Mouse (Mus musculus): ENCODE measurements around the gene Spdya.
"Not testable (repeated sequence)": the region's sequence is repeated elsewhere in the genome, so short reads cannot be mapped to it uniquely, and the experiment has no call there.

The Spdya gene

DNA sequence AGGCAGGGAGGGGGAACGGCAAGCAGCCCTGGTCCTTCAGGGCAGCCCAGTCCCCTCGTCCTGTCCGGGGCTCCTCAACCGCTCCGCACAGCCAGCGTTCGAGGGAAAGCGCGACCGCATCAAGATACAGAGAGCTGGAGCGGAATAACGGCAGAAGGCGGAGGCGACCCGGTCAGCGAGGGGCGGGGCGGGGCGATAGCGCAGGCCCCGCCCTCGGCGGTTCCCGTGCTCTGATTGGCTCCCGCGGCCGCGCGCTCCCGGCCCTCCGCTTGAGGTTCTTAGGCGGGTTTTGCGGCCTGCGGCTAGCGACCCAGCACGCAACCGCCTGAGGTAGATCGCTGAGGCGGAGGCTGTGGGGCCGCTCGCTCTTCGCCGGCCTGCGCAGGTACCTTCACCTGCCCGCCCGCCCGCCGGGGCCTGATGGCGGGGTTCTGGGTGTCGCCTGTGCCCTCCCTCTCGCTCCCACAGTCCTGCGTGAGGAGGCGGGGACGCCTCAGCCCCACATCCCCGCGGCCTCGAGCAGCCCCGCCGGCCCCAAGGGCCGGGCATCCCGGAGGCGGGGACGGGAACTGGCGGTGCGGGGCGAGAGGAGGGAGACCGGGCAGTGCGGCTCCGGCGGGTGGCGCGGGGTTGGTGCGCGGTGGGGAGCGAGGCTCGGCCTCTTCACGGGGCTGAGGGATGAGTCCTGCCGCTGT lies at the start of gene Spdya:
Gene Spdya (plus strand): TSS at position 305 of the 695 bp plus-strand sequence.
- DNase-seq (ENCODE audit: low spot score), result peak; percentile 55

DNA sequence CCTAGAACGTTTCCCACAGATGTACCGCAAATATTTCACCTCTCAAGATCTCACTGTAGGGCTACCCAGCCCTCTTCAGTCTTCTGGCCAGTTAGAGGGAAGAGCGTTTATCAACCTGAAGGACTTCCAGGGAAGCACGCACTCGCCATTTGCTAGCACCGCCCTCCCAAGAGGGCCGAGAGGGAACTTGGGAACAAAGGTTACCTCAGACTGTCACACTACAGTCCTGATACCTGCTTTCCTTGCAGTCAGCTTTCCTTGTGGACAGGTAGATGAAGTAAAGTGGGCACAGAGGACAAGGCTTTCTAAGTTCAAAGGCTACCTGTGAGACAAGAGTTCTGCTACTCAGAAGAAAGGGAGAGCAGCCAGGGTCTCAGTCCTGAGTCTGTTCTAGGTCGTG lies 45.0 kb upstream of the Spdya start:
- DNase-seq (ENCODE audit: low spot score), result no peak

DNA sequence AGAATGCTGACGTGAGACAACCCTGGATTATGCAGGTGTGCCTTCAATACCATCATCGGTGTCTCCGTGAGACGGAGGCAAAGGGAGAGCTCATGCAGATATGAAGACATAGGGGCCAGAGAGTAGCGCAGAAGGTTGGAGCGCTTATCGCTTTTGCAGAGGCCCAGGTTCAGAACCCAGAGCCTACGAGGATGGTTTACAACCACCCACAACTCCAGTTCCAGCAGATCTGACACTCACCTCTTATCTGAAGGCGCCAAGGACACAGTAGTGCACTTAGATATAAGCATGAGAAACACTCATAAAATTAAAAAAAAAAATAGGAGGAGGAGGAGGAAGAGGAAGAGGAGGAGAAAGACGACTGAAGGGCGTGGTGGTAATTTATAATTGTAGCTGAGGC lies 41.6 kb upstream of the Spdya start:
- DNase-seq (ENCODE audit: low spot score), result no peak

DNA sequence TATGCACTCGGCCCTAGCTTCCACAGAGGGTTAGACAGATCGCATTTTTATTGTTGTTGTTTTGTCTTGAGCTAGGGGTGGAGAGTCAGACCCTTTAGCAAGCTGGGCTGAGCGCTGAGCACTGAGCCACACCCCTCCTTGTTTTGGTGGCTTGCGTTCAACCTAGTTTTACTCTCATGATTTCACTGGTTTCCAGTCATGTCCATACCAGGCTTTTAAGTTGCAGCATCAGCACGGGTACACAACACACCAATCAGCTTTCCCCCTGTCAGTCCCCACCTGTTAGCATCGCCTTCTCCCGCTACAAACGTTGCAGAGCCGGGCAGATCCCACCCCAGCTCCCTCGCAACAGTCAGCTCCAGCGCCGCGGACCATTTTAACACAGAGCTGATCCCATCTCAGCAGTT lies 25.6 kb upstream of the Spdya start:
- DNase-seq (ENCODE audit: low spot score), result no peak

DNA sequence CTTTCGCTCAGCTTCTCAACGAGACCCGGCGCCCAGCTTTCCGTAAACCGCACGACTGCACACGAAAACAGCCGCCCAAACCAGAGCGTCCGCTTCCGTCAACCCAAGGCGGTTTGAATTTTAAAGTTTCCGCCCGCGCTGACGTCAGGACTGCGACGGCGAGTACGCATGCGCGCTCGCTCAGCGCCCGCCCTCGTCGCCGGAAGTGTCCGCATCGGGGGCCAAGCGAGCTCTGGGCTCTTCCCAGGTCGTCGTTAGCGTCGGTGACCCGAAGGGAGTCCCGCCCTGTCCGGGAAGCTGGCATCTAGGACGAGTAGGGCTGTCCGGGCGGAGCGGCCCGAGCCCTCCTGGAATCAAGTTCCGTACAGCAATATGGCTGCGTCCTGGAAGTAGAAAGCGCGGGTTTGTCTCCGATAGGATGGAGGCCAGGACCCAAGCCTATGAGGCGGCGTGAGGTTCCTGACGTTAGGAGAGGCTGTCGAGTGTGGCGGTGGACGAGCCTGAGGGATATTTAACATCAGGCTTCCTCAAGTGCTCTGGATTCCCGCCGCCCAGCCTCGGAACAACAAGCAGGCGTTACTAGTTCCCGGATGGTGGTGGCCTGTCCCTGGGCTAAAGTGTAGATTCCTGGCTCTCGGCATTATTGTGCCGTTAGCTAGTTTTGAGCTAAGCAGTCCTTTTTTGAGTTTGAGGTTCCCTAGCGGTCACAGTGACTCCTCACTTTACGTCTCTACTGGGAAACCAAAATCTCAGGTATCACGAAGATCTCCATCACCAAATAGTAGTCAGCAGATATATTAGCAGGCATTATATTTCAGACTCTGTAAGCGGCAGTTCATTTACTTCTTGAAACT lies 24.9 kb upstream of the Spdya start, which contains the start of gene Ndc80:
Gene Ndc80 (minus strand): TSS at position 147 of the 854 bp plus-strand sequence.
- peak; percentile 89 for DNase-seq (ENCODE audit: low spot score)

DNA sequence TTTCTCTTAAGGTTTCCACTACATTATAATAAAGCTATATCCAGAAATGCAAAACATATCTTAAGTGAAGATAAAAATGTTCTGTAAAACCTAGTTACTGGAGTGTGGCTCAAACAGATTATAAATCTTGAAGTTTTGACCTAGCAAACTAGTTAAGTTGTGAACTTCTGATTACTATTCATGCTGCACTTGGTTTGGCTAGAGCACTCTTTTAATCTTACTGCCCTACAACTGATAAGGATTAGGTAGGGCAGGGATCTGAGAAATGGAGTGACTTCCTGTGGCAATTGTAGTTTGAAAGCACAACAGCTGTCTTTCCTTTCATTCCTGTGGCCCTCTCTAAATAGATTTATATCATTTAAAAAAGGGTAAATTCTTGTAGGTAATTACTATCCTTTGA lies 23.8 kb upstream of the Spdya start:
- DNase-seq (ENCODE audit: low spot score), result no peak

DNA sequence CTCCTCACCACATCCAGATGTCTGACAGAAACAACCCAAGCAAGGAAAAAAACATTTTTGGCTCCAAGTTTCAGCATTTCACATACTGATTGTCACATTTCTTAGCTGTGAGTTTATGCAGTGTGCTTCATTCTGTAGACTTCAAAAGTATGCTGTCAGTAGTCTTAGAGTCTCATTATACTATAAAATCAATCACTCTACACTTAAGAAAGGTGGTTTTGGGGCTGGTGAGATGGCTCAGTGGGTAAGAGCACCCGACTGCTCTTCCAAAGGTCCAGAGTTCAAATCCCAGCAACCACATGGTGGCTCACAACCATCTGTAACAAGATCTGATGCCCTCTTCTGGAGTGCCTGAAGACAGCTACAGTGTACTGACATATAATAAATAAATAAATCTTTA lies 16.3 kb upstream of the Spdya start:
- DNase-seq (ENCODE audit: low spot score), result not testable (repeated sequence)

DNA sequence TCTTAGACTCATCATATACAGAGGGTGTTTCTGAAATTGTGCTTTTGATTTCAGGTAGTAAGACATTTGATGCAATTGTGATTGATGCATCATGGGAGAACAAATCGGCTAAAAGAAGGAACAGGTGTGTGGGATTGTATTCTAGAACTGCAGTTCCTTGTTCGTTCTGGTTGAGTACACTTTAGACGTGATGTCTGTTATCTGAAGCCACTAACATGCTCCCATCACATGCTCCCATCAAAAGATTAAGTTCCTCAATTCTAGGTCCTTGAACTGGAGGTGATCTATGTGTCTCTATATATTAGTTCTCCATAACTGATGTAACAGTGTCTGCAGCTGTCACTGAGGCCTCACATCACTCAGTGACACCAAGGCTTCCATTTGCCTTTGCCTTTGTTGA lies 14.7 kb upstream of the Spdya start:
- DNase-seq (ENCODE audit: low spot score), result no peak

DNA sequence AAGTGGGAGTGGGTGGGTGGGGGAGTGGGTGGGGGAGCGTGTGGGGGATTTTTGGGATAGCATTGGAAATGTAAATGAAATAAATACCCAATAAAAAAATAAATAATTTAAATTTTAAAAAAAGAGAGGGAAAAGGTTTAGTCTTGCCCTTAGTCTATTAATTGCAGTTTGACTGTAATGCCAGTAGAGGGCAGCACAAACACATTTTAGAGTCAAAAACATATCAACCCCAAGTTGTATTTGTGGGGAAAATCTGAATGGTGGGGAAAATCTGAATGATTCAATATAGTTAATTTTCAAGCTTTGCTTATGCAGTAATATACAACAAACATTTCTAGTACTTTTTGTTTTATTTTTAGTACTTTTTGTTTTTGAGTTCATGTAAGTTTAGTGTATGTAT lies 3.3 kb upstream of the Spdya start:
- peak; percentile 11 for DNase-seq (ENCODE audit: low spot score)

DNA sequence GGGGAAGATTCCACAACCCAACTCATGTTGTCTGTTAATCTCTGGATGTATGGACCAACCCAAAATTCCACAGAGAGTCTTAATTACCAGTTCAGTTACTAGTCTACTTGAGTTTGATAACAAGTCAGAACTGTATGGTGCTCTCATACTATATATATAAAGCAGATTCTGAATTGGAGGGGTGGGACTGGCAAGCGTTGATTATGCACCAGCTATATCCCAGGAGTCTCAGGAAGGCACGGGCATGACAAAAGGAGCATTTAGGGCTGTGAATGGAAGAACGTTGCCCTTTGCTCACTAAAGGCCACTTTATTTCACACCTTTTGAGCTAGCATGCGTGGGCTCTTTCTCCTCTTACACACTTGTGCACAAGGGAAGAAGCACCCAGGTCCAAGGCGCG lies 511 bp upstream of the Spdya start:
- DNase-seq (ENCODE audit: low spot score), result no peak

DNA sequence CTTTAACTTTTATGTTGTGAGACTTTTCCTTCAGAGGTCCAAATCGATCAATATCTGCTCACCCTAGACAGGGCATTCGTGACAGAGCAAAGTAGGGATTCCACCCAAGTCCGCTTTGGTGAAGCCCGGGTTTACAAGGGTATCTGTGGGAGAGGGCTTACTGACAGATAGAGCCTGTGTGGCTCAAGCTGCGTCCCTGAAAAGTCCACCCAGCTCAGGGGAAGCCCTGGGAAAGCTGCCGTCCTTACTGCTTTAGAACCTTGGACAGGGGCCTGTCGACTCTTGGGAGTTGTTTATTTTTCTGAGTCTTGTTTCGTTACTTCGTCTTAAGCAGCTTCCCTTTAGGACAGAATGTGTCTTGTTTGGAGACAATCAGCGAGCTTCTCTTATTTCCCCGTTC lies 1.0 kb downstream of the Spdya start:
- DNase-seq (ENCODE audit: low spot score), result no peak

DNA sequence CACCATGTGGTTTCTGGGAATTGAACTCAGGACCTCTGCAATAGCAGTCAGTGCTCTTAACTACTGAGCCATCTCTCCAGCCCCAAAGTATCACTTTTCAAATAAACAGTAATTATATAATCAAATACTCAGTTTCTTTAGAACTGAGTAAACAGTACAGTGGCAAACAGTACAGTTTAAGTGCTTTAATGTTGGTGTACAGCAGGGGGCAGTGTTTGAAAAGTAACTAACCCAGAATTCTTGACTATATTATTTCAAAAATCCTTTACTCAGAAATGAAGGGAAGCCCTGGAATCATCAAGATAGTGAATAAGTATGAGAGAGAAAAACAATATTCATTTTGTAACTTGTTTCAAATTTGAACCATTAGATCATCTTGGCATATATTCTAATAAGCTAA lies 9.8 kb downstream of the Spdya start:
- peak; percentile 28 for DNase-seq (ENCODE audit: low spot score)

DNA sequence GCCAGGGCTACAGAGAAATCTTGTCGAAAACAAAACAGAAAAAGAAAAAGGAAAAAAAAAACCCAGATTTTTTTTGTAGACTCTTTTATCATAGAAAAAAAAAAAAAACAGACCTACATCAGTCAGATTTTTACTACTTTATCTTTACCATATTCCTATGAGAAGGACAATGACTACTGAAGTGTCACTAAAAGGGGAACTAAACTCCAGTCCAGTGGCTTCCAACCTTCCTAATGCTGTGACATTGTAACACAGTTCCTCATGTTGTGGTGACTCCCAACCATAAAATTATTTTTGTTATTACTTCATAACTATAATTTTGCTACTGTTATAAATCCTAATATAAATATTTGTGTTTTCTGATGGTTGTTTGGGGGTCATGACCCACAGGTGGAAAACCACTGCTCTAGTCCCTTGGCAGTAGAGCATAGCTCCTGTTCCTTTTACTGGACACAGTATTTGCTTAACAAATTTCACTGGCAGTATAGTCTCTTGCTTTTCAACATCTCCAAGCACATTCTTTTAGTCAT lies 27.4 kb downstream of the Spdya start:
- DNase-seq (ENCODE audit: low spot score), result no peak

DNA sequence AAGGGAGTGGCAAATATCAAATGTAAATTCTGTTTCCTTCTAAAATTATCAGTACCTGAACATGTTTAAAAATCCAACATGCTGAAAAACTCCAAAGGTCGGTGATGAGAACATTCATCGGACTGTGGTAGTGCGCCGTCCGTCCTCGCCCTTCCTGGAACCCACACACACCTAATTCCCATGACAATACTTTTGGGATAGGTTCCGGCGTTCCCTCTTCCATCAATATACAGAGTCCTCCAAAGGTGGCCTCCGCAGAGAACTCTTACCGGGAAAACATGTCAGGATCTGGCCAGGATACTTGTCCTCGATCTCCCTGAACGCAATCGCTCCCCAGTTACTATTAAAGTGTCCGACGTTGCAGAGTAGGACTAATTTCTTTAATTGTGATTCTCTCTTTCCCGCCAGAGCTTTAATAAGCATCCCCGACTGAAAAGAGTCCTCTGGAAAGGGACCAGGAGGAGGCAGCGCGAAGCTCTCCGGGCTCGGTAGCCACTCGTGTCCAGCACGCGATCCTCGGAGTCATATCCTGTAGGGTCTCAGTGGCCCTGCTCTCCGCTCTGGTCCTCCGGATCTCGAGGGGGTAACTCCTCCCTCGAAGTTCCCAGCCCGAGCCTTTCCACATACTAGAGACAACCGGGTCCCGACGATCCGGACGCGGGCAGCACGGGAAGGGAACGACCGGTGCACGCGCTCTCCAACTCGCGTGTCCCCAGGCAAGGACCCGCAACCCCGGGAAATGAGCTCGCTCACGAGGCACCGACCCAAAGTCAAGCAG lies 46.2 kb downstream of the Spdya start:
- DNase-seq (ENCODE audit: low spot score), result no peak

DNA sequence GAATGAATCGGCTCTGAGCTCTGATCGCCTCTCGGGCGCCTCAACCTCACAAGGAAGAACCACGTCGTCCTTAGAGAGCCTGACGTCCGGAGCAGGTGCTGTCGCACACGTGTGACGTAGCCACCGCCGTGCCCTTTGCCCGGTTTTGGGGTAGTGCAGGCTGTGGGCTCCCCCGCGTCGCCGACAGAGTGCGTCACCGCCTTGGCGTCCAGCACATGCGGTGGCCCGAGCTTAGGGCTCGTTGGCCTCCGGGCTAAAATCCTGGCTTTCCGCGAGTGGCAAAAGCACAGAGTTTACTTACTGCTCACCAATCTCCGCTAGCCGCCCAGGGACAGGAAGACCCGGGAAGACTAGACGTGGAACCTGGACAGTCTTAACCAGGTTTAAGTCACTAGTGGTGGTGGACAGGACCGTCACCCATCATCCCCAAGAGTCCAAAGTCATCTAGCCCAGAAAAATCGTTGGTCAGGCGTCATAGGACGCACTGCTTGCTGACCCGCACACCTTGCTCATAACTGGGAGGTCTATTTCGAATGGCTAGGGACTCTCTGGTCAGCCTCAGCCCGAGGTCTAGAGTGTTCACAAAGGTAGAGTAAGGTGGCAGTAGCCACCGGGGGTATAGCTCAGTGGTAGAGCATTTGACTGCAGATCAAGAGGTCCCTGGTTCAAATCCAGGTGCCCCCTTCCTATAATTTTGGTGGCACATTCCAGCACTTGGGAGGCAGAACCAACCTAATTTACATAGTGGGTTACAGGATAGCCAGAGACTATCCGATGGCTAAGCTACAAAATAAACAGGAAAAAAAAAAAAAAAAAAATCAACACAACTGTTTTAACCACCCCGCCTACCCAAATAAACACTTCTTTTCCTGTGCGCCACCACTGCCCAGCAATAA lies 47.0 kb downstream of the Spdya start:
- peak; percentile 93 for DNase-seq (ENCODE audit: low spot score)

DNA sequence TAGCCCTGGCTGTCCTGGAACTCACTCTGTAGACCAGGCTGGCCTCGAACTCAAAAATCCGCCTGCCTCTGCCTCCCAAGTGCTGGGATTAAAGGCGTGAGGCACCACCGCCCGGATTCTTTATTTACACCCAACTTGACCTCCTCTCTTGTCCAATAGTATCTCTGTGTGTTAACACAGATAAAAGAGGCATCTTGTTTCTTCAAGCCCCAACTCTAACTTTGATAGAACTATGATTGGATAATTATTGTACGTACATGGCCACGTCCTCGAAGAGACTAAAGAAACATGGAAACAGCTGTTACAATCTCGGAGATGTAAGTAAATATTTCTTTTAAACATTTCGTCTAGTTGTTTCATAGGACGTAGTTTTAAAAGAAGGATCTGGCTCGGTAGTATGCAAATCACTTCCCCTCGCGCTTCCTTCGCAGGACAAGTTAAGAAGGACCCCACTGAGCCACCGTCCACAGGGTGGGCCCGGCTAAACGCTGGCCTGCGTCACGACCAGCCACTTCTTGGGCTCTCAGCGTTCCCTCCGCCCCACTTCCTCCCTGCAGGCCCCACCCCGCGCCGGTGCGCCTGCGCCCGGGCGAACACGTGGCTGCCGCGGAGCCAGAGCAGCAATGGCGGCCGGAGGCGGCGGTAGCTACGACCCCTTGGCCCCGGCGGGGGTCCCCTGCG lies 63.9 kb downstream of the Spdya start, which contains the start of gene Wdr43:
Gene Wdr43 (plus strand): TSS at position 258 of the 681 bp plus-strand sequence.
- DNase-seq (ENCODE audit: low spot score), result peak; percentile 98

DNA sequence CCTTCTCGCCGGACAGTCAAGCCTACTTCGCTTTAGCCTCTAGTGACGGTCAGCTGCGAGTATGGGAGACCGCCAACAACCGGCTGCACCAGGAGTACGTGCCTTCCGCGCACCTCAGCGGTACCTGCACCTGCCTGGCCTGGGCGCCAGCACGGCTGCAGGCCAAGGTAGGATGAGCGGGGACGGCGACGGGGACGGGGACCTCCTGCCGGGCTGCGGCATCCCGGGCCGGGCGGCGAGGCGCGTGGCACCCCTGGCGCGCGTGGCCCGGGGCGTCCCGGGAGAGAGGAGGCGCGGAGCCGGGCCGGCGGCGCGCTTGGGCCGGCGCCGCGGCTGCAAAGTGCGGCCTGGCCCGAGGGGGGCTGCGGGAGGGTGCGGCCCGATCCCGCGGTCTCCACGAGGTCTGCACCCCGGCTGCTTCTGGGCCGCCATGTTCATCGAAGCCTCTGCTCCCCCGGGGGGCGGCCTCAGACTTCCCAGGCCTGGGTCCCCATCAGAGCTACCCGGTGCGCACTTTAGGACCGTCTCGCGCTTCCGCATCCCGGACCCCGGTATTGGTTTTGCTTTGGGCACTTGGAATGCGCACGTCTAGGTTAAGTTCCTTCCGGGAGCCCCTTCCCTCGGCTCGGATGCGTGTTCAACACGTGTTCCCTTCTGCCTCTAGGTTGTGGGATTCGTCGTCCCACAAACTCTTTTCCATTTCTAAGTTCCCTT lies 64.6 kb downstream of the Spdya start:
- DNase-seq (ENCODE audit: low spot score), result peak; percentile 21

DNA sequence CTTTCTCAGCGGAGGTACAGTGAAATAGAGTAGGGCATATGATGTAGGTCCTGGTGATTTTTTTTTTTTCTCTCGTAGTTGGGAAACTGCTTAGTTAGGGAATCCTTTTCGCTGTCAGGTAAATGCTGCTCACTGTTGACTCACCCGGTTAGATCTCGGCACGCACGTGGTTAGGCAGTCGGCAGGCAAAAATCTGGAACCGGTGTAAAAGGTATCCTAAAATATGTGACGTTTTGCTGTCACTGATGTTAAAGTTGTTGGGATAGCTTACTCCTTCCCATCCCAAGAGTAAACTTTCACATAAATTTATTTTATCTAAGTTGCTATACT lies 65.1 kb downstream of the Spdya start:
- DNase-seq (ENCODE audit: low spot score), result peak; percentile 28

DNA sequence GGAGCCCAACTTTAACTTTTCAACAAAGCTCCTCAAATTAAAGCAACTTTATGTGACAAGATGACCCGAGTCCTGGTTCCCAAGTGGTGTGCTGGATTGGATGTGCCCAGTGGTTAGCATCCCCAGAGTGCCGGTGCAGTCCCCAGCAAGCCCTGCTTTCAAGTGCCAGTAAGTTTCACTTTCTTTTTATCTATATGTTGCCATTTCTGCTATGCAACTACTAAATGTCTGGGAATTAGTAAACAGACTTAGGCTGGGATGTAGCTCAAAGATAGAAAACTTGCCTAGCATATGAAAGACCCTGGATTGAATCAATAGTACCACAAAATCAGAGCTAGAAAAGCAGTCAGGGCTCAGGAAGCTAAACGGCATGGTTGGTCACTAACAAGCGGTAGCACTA lies 66.1 kb downstream of the Spdya start:
- peak; percentile 10 for DNase-seq (ENCODE audit: low spot score)

DNA sequence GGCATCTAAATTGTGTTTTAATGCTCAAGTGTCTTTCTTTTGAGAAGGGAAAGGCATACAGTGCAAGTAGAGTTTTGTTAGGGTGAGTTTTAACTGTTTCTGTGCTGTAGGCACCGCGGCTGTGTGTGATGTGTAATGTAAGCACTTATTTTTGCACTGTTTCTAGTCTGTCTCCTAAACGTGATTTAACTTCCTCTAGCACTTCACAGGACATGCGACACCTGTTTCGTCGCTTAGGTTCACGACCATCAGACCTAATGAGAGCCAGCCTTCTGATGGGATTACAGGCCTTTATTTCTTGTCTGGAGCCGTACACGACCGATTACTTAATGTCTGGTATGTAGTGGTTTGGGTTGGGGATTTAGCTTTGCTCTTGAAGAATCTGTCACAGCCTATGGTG lies 79.9 kb downstream of the Spdya start:
- DNase-seq (ENCODE audit: low spot score), result no peak

Data from T-cell, adult 2 months (primary cell).